Comparison of ENCODE assay signal across 12 mouse cellular contexts in genomic region chr9:66515115-66515514, GRCm38 (mm10). TPM values are rescaled to one million over a fixed set of nuclear protein-coding genes. Genes with fewer than 3 reads are reported as not detected.
DNase-seq lines count a peak whose midpoint lies in the region; ATAC-seq and TF ChIP-seq lines count a peak whose summit lies in the region.
"Had no signal": no experiment of that assay in that cellular context is flagged by ENCODE, and none has a peak within 500 bp of the region (broad histone marks: within the 10 kb centered on the region; RNA-seq: fewer than 3 reads in every experiment).

No protein-coding gene starts in this region.

- TF ChIP-seq CTCF in thymus, adult 2 months (IDR thresholded peaks at IDR 0.05; ENCODE audit: borderline replicate concordance, control insufficient read depth, extremely low read depth, insufficient read depth, low read length, poor library complexity): no peak

- no peak for ATAC-seq in kidney, embryonic 15.5 days (replicated peaks; ENCODE audit: low FRiP score)
- ATAC-seq in lung, embryonic 16.5 days (ENCODE audit: low read depth): no peak
- ATAC-seq in intestine, embryonic 15.5 days: no peak
- ATAC-seq in stomach, embryonic 16.5 days (ENCODE audit: insufficient read depth, low FRiP score): no peak
- ATAC-seq: forebrain, embryonic 15.5 days had no signal

- peaks cover 54% of the 10 kb centered on the region for H3K36me3 ChIP-seq in kidney, embryonic 15.5 days
- H3K36me3 ChIP-seq in lung, embryonic 16.5 days (ENCODE audit: control insufficient read depth, insufficient read depth, low read length): peaks cover 31% of the 10 kb centered on the region
- peaks cover 25% of the 10 kb centered on the region for H3K36me3 ChIP-seq in intestine, embryonic 15.5 days
- H3K36me3 ChIP-seq in stomach, embryonic 16.5 days (ENCODE audit: control insufficient read depth, insufficient read depth, low read length): peaks cover 17% of the 10 kb centered on the region
- H3K36me3 ChIP-seq in thymus, adult 2 months (ENCODE audit: control insufficient read depth, insufficient read depth, low read length): peaks cover 45% of the 10 kb centered on the region

- 74% methylated on average over 2 of the region's 2 CpGs for WGBS in kidney, embryonic 15.5 days
- 59% methylated on average over 2 of the region's 2 CpGs for WGBS in lung, embryonic 16.5 days
- WGBS in intestine, embryonic 15.5 days: 36% methylated on average over 2 of the region's 2 CpGs
- 46% methylated on average over 2 of the region's 2 CpGs for WGBS in stomach, embryonic 16.5 days
- 94% methylated on average over 2 of the region's 2 CpGs for WGBS in thymus, adult 2 months

- H3K27ac ChIP-seq in kidney, embryonic 15.5 days: 0 out of 2 replicates have a peak overlapping the region, but pooled peaks have one; percentile 100
- peak overlapping the region; percentile 73 for H3K27ac ChIP-seq in lung, embryonic 16.5 days (ENCODE audit: low read length)
- peak overlapping the region; percentile 98 for H3K27ac ChIP-seq in intestine, embryonic 15.5 days
- H3K27ac ChIP-seq in stomach, embryonic 16.5 days (ENCODE audit: low read length): peak overlapping the region; percentile 98
- no peak overlapping the region for H3K27ac ChIP-seq in thymus, adult 2 months (ENCODE audit: control insufficient read depth, insufficient read depth, low read length)
- H3K27ac ChIP-seq: forebrain, embryonic 15.5 days; liver, embryonic 14.5 days had no signal

- H3K27me3 ChIP-seq in kidney, embryonic 15.5 days: no peaks in the 10 kb centered on the region
- H3K27me3 ChIP-seq in lung, embryonic 16.5 days (ENCODE audit: control insufficient read depth, insufficient read depth, low read depth, low read length): no peaks in the 10 kb centered on the region
- H3K27me3 ChIP-seq in intestine, embryonic 15.5 days (replicated peaks): no peaks in the 10 kb centered on the region
- H3K27me3 ChIP-seq in stomach, embryonic 16.5 days (ENCODE audit: control insufficient read depth, insufficient read depth, low read length): no peaks in the 10 kb centered on the region
- H3K27me3 ChIP-seq in thymus, adult 2 months (ENCODE audit: control insufficient read depth, insufficient read depth, low read length): no peaks in the 10 kb centered on the region
- H3K27me3 ChIP-seq: forebrain, embryonic 15.5 days had no signal

- H3K9me3 ChIP-seq in kidney, embryonic 15.5 days (replicated peaks): no peaks in the 10 kb centered on the region
- no peaks in the 10 kb centered on the region for H3K9me3 ChIP-seq in lung, embryonic 16.5 days (ENCODE audit: control insufficient read depth, low read length)
- no peaks in the 10 kb centered on the region for H3K9me3 ChIP-seq in intestine, embryonic 15.5 days
- no peaks in the 10 kb centered on the region for H3K9me3 ChIP-seq in stomach, embryonic 16.5 days (replicated peaks; ENCODE audit: control insufficient read depth, low read length)
- H3K9me3 ChIP-seq: forebrain, embryonic 15.5 days had no signal

- no peak overlapping the region for H3K4me3 ChIP-seq in kidney, embryonic 15.5 days (replicated peaks)
- no peak overlapping the region for H3K4me3 ChIP-seq in lung, embryonic 16.5 days (ENCODE audit: low read length)
- H3K4me3 ChIP-seq in intestine, embryonic 15.5 days (replicated peaks): no peak overlapping the region
- no peak overlapping the region for H3K4me3 ChIP-seq in stomach, embryonic 16.5 days (replicated peaks; ENCODE audit: low read length)
- no peak overlapping the region for H3K4me3 ChIP-seq in thymus, adult 2 months (ENCODE audit: control insufficient read depth, insufficient read depth, low read length)
- H3K4me3 ChIP-seq: forebrain, embryonic 15.5 days had no signal

- H3K9ac ChIP-seq in kidney, embryonic 15.5 days: no peak overlapping the region
- no peak overlapping the region; the same call in 1 of the 2 replicates for H3K9ac ChIP-seq in lung, embryonic 16.5 days (ENCODE audit: low read length)
- no peak overlapping the region for H3K9ac ChIP-seq in intestine, embryonic 15.5 days
- H3K9ac ChIP-seq in stomach, embryonic 16.5 days (ENCODE audit: low read length): peak overlapping the region; percentile 82; the same call in 1 of the 2 replicates
- H3K9ac ChIP-seq: forebrain, embryonic 15.5 days; liver, embryonic 14.5 days had no signal

- H3K4me2 ChIP-seq in kidney, embryonic 15.5 days: no peak overlapping the region
- no peak overlapping the region for H3K4me2 ChIP-seq in lung, embryonic 16.5 days (ENCODE audit: low read depth, low read length)
- H3K4me2 ChIP-seq in intestine, embryonic 15.5 days (replicated peaks): 0 out of 2 replicates have a peak overlapping the region, but pooled peaks have one; percentile 95
- no peak overlapping the region for H3K4me2 ChIP-seq in stomach, embryonic 16.5 days (ENCODE audit: low read depth, low read length)
- H3K4me2 ChIP-seq: forebrain, embryonic 15.5 days had no signal

- H3K4me1 ChIP-seq in kidney, embryonic 15.5 days: peaks cover 31% of the 10 kb centered on the region
- H3K4me1 ChIP-seq in lung, embryonic 16.5 days (replicated peaks; ENCODE audit: control insufficient read depth, insufficient read depth, low read length): peaks cover 16% of the 10 kb centered on the region
- peaks cover 23% of the 10 kb centered on the region for H3K4me1 ChIP-seq in intestine, embryonic 15.5 days (replicated peaks)
- peaks cover 36% of the 10 kb centered on the region for H3K4me1 ChIP-seq in stomach, embryonic 16.5 days (ENCODE audit: control insufficient read depth, insufficient read depth, low read length)
- peaks cover 26% of the 10 kb centered on the region for H3K4me1 ChIP-seq in thymus, adult 2 months (replicated peaks; ENCODE audit: control insufficient read depth, insufficient read depth, low read length)

- DNase-seq in kidney, adult 11 months: no peak
- no peak for DNase-seq in lung, adult 18-20 months
- DNase-seq in thymus, adult 2 months: no peak
- DNase-seq: cerebellum, adult 11-12 months; kidney, adult 2 months; thymus, postnatal 36 days had no signal

- TF ChIP-seq POLR2A in thymus, adult 2 months (IDR thresholded peaks at IDR 0.05; ENCODE audit: control insufficient read depth, extremely low read depth, insufficient read depth, low read length, poor library complexity): no peak

RNA-seq across cellular contexts. Expression of gene Fbxl22, which starts 0.7 kb away (rescaled TPM):
- 2.3 and 7.6 TPM in 2 replicates for polyA plus RNA-seq in kidney, embryonic 15.5 days (2015; fragmentation: Nextera tagmentation; extraction: Ambion mirVana)
- polyA plus RNA-seq in lung, embryonic 16.5 days (2015; fragmentation: Nextera tagmentation; extraction: Ambion mirVana): 4.8 and 5.7 TPM in 2 replicates
- polyA plus RNA-seq in intestine, embryonic 15.5 days (2015; fragmentation: Nextera tagmentation; extraction: Ambion mirVana): 12.8 and 12.9 TPM in 2 replicates
- 26.6 and 27.1 TPM in 2 replicates for polyA plus RNA-seq in stomach, embryonic 16.5 days (2015; fragmentation: Nextera tagmentation; extraction: Ambion mirVana)
- polyA plus RNA-seq in thymus, adult 2 months (2012; rRNA removed): 7.6 and 10.2 TPM in 2 replicates
